Mouse (Mus musculus): ENCODE results near the gene Sh3rf1.
"Not testable (repeated sequence)": the region's sequence is repeated elsewhere in the genome, so short reads cannot be mapped to it uniquely, and the experiment has no call there.

Sh3rf1 gene

DNA sequence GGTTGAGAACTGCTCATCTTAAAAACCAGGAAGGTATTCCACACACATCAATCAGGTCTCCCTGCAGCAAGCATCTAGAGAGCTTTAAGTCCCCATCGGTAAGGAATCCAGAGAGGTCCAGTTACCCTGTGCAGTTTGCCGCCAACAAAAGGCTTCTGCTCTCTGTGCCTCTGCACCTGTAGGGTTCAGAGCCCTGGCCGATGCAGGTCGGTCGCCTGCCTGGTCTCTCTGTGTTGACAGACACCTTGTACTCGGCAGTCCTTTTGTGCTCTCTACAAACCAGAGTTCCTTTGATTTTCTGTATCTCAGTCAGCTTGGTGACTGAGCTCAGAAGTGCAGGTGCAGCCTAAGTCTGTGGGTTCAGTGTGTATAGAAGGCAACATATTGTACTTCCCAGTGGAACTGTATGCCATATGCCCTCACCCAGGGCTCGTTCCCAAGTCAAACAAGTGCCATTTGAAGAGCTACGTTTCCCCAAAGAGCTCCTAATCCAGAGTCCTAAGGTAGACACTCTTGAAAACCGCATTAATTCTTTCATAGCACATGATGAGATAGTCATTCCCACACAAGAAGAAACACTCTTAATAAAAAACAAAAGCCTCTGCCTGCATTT is 138.7 kb downstream of the Sh3rf1 start:
- DNase-seq (ENCODE audit: low read depth, low spot score) = no peak

DNA sequence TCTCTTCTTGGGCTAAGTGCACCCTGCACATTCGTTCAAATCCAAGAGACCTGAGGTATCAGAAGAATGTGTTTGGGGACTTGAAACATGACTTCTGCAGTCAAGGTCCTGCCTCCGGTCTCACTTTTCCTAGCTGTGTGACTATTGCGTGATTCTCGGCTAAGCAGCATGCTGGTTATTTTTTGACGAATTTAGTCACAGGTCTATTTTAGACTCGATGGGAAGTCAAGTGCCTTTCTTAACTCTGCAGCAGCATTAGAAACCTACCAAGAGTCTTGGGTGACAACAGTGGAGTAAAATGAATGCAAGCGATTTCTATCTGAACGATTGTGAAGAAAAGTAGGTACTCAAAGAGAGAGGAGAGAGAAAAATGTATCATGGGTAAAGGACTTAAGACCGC is 149.6 kb downstream of the Sh3rf1 start:
- no peak for DNase-seq (ENCODE audit: low read depth, low spot score)

DNA sequence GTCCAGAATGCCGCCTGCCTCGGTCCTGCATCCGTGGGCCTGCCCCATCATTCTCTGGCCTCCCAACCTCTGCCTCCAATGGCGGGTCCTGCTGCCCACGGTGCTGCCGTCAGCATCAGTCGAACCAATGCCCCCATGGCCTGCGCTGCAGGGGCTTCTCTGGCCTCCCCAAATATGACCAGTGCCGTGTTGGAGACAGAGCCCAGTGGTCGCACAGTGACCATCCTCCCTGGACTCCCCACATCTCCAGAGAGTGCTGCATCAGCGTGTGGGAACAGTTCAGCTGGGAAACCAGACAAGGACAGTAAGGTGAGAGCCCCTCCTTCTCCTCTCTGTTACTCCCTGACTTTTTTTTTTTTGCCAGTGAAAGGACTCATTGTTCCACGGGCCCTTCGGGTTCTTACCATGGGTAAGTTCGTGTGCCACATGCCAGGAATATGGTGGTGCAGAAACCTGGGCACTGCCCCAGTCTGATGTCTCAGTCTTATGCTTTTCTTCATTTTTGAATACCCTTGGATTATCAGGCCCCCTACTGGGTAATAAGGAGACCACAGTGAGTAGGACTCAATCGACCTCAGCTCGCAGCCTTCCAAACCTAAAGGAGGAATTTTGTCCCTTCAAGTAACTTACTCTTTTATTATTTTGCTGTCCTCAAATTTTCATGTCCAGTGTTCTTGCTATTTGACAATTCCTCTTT is 150.5 kb downstream of the Sh3rf1 start:
- no peak for DNase-seq (ENCODE audit: low read depth, low spot score)

DNA sequence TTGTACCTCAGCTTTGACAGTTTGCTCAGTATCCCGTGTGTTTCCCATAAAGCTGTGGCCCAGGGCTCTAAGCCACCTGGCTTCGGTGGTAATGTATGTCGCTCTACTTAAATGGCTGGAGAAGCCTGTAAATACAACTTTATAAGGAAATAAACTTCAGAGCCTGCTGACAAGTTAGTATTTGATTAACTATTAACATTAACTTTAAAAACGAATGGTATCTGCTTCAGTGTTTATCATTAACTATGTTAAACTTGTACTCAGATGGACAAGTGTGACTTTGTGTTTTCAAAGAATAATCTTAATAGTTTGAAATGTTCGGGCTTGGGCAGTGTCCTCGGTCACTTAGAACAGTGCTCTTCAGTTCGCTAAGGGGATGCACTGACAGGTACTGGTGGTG is 151.5 kb downstream of the Sh3rf1 start:
- DNase-seq (ENCODE audit: low read depth, low spot score) = no peak

DNA sequence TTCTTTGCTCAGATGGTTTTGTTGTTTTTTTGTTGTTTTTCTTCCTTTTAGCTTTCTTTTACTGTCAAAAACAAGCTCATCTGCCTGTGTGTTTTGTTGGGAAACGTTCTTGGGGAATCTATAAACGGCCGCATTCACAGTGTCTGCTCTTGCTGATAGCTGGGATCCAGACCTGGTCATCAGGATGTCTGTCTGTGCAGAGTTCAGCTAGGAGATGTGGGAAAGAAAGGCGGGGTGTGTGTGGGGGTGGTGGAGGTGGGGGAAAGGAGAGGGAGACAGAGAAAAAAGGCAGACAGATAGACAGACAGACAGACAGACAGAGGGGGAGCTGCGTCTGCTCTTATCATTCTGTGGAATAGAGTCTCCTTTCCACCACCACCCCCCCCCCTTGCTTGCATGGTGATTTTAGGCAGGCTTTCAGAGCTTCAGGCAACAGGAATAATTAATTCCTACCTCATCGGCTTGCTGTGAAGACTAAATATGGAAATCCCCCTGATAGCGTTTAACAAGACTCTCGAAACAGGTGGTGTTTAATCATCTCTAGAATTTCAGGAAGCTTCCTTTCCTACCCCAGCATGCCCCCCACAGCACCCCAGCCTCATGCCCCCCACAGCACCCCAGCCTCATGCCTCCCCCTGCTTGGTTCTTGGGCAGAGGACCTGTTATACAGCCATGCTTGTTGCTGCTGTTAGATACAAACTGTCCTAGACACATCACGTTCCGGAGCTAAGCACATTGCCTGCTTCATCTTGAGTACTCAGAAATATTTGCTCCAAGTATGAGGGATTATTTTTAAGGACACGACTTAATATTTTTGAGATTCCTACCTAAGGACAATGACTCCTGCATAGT is 155.4 kb downstream of the Sh3rf1 start:
- DNase-seq (ENCODE audit: low read depth, low spot score) = no peak

DNA sequence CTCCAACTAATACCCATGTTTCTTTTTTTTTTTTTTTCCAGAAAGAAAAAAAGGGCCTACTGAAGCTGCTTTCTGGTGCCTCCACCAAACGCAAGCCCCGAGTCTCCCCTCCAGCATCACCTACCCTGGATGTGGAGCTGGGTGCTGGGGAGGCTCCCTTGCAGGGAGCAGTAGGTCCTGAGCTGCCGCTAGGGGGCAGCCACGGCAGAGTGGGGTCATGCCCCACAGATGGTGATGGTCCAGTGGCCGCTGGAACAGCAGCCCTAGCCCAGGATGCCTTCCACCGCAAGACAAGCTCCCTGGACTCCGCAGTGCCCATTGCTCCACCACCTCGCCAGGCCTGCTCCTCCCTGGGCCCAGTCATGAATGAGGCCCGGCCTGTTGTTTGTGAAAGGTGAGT is 160.9 kb downstream of the Sh3rf1 start:
- DNase-seq (ENCODE audit: low read depth, low spot score) = peak; percentile 56

DNA sequence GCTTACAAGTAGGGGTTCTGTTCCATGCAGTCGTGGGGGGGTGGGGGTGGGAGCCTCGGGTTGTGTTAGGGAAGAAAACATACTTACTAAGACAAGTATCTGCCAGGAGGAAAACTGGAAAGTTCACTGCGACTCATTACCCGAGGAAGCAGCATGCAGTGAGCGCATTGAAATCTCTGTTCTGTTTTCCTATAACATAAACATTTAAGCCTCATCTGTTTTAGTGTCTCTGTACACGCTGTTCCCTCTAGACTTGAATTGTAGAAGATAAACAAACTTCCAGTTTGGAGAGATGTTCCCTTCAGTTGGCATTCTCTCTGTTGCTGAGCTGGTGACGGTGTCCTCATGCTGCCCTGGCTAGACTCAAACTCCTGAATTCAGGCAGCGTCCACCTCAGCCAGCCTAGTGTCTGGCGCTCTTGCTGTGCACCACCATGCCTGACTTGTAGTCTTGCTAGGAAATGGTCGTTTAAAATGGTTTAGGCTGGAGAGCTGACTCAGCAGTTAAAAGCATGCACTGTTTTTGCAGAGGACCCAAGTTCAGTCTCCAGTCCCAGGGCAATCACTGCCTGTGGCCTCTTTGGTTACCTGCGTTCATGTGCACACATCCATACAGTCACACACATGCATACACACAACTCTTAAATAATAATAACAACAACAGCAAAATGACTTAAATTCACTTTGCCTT is 162.0 kb downstream of the Sh3rf1 start:
- DNase-seq (ENCODE audit: low read depth, low spot score) = no peak

DNA sequence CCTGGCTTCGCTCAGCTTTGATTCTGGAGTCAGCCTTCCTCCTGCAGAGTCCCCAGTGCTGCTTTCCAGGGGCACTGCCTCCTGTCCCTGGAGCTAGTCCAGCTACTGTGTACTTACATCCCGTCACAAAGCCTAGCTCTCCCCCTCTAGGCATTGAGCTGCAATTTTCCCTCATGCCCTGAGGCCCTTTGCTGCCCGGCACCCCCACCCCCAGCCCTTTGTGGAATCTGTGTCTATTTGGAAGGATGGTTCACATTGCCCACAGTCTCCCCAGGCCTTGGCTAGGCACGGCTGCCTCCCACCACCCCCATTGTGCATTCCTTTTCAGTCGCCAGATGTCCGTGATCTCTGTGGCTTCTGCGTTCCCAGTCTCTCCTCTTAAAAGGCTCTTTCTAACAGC is 163.0 kb downstream of the Sh3rf1 start:
- DNase-seq (ENCODE audit: low read depth, low spot score) = no peak

DNA sequence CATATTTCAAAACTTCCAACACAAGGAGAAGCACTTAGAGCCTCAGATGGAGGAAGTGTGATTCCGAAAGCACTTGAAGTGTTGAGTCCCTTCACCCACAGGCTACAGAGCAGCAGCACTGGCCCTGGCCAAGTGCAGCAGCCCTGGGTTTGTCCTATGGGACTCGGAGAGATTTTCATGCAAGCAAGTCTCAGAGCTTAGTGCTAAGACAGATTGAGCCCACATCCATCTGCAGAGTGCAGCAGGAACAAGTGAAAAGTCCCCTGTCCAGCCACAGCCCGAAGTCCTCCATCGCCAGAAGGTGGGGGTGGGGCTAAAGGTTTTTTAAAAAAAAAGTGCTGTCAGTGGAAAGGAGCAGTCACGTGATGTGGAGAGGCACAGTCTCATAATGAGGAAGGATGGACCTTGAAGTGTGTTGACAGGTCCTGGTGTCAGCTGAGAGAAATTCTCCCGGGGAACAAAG is 163.9 kb downstream of the Sh3rf1 start:
- DNase-seq (ENCODE audit: low read depth, low spot score) = peak; percentile 3

DNA sequence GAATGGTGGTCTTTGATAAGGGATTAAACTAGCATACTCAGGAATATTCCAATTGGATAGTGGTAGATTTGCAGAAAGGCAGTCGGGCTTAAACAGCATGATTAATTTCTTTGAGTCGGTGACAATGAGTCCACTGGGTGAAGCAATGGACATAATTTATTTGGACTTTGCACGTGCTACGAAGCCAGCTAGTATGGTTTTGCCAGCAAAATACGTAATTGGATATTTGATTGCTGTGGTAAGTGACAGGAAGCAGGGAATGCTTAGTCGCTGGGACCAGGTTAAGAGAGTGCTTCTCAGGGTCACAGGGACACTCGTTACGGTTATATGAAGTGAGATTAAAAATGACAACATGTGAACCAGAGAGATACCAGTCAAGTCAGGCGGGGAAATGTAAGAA is 164.7 kb downstream of the Sh3rf1 start:
- no peak for DNase-seq (ENCODE audit: low read depth, low spot score)

DNA sequence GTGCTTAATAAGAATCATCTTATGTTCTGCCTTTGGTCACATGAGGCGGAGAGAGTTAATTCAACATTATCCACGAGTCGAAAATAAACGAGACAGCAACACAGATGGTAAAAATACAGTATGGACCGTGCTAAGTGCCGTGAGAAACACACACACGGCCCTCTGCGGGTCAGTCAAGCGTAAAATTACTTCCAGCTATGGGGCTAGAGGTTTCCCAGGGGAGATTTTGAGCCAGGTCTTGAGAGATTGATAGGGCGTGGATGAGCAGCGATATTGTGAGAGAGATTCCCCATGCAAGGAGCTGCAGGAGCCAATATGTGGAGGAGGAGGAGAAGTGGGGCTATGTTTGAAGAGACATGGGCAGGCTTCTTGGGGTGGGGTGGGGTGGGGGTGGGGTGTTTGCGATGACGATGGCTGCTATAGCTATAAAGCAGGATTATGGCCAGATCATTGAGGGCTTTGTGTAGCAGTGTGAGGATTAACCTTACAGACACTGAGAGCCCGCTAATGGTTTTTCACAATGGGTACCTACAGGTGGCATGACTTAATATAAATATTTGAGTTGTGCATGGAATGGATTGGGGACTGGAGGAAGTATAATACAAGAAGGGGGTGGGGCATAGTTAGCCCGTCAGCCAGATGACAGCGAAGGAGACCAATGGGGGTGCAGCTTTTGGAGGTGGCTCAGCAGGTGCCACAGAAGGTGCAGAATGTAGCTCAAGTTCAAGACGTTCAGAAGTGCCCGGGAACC is 166.8 kb downstream of the Sh3rf1 start:
- DNase-seq (ENCODE audit: low read depth, low spot score) = no peak

DNA sequence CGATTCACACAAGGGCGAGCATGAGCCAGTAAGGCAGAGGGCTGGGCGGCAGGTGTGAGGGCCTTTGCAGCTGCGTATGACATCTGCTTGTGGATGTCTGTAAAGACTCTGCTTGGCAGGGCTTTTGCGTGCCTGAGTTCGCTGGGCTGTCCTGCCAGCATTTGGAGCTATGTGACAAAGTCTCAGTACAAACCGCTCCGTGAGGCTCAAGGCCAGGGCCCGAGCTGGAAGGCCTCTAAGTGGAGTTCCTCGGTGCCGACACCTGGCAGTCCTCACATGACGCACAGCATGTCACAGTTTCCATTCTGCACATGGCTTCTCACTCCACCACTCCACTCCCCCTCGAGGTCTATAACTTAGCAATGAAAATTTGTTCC is 167.4 kb downstream of the Sh3rf1 start:
- DNase-seq (ENCODE audit: low read depth, low spot score) = peak; percentile 21

DNA sequence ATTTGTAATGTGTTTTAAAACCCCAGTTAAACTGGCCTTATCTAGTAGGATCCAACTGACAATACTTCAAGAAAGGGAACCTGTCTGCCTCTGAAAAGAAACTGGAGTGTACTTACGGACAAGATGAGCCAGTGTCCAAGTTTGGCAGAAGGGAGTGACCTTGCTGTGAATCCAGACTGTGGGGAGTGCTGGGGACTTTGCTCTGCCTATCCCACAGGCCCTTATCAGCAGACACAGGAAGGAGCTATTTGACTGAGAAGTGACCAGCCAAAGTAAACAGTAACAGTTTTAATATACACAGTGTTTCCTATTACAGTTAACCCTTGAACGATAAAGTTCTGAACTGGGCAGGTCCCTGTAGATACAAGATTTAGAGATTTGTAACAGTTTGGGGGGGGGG is 173.5 kb downstream of the Sh3rf1 start:
- DNase-seq (ENCODE audit: low read depth, low spot score) = no peak

DNA sequence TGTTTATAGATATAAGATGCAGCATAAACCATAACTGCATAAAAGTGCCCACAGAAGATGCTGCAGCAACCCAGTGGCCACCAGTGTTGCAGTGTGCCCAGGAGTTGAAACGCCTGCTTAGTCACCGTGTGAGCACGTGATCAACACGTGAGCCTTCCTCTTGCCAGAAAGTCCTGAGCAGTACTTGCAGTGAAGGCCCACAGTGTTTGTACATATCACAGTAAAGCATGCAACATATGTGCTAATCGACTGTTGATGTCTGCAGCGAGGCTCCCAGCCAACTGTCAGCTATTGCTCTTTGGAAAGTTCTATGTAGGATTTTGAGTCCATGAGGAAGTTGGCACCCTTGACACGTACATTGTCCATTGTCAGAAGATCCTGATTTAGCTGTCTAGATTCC is 174.1 kb downstream of the Sh3rf1 start:
- DNase-seq (ENCODE audit: low read depth, low spot score) = no peak

DNA sequence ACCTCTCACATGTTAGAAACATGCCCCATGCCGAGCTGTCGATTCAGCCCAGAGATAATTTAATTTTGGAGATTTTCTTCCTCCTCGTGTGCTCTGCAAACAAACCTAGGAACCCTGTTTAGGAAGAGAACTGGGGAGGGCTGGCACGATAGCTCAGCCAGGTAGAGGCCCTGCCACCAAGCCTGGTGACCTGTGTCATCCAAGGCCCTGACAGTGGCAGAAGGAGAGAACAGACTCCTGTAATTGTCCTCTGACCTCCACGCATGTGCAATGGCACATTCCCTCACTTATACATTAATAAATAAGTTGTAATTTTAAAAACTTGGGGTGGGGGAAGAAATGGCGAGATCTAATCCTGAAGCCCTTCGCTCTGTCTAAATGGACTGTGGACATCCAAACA is 179.2 kb downstream of the Sh3rf1 start:
- no peak for DNase-seq (ENCODE audit: low read depth, low spot score)

DNA sequence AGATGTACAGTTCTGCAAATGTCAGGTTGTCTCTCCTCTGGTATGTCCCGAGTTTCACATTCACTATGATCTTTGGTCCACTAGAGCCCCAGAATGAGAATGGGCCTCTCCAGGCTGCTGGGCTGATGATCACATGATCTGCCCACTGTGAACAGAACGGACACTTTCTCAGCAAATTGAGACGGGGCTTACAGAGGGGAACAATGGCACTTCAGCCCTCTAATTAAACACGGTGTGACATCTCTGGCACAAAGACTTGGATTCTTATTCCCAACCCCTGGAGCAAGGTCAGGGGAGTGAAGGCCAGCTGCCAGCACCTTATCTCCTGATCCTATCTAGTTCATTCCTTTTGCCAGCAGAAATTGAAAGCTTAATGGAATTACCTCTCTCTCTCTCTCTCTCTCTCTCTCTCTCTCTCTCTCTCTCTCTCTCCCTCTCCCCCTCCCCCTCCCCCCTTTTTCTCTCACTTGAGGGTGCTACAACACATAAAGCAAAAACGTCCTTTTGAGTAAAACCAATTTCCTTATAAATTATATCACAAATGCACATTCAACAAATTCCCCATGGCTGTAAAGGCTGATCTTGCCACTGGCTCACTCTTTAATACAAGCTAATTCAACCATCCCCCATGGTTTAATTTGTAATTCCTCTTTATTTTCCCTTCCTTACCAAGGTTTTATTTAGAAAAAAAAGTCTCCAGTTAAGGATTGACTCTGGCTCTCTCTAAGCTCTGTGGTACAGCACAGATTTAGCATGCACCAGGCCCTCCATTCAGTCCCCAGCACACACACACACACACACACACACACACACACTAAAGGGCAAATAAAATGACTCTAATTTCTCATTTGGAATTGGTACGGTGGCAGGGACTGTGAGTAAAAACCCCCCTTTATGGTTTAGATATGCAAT is 179.8 kb downstream of the Sh3rf1 start:
- no peak for DNase-seq (ENCODE audit: low read depth, low spot score)

DNA sequence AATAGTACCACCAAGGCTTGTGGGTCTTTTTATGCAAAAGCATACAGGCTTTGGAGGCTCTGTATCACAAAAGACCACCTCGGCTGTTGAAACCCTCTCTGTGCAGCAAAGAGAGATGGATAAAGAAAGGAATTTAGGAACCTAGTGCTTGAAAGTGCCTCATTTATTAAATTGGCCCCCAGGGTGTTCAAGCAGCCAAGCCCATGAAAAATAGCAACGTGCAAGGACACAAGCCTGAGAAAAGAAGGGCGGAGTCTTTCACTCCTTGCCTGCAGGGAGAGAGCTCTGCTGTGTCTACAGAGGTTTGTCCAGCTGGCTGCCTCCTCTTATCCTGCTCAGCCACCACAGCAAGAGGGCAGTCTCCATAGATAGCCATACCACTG is 180.5 kb downstream of the Sh3rf1 start:
- no peak for DNase-seq (ENCODE audit: low read depth, low spot score)

DNA sequence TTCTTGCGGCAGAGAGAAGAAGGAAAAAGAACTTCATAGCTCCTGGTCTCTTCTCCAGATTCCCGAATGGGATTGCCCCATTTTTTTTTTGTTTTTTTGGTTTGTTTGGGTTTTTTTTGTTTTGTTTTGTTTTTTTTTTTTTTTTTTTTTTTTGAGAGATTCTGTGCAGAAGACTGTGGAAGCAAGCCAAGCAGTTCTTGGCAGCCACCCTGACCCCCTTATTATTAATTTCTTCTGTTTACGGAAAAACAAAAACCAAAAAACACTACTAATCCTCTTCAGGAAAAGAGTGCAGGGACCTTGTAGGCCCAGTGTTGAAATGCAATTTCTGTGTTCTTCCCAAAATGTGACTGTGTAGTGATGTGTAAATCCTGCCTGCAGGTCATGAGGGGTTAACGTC is 185.4 kb downstream of the Sh3rf1 start:
- DNase-seq (ENCODE audit: low read depth, low spot score) = no peak

DNA sequence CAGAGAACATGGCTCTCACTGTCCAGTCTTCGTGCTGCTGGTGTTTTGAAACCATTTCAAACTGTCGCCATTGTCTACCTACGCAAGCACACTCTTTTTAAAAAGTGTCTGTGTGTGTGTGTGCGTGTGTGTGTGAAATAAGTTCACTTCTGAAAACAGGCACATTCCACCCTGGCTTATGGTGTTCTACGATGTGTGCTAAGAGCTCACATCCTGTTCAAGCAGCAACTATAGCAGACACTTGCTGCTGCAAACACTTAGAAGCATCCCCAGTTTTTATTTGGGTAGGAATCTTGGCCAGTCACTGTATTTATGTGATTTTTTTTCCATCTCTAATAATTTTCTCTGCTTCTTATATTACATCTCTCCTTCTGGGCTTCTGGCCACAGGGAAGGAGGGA is 186.0 kb downstream of the Sh3rf1 start:
- DNase-seq (ENCODE audit: low read depth, low spot score) = not testable (repeated sequence)

DNA sequence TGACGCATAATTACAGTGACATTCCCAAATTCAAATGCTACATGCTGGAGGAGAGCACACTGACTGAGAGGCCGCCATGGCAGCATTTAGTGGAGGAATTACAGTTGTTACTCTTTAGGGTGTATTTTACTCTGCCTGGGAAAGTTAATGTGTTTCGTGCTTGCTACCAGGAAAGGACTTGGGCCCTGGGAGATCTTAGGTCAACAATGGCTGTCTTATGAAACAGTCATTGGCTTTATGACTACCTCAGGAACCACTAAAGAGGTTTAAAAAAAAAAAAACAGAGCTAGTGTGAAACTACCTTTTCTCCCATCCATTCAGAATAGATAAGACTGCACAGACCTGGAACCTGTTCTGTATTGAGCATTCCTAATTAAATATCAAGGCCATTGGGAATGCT is 195.8 kb downstream of the Sh3rf1 start:
- DNase-seq (ENCODE audit: low read depth, low spot score) = no peak
